Mouse (Mus musculus) heart, embryonic 14.5 days (tissue): ENCODE data around the gene Sh3pxd2a. TPM values are rescaled to one million over a fixed set of nuclear protein-coding genes. Genes with fewer than 3 reads are reported as not detected.

ENCODE experiments used
- ATAC-seq: fragments of 200-750 bp; cut with Nextera tagmentation; 2 replicates; pipeline ENCODE4 v1.8.0; 2017; ENCODE audit warnings: low read depth, moderate TSS enrichment; ENCODE audit not compliant: insufficient number of reproducible peaks, insufficient read depth, low FRiP score
- H3K27ac ChIP-seq, 2 experiments: fragments of 200-500 bp in 1 of 2; fragments of 300-500 bp in 1 of 2; sonication (generic) in 1 of 2; replicated peaks in 1 of 2; 2 replicates each; pipeline ENCODE4 v1.5.1; 2012 to 2014; ENCODE audit warnings: low read depth in 2 of 2, low read length in 2 of 2, control low read depth in 1 of 2, mild to moderate bottlenecking in 1 of 2, mixed read lengths in 1 of 2; ENCODE audit not compliant: control insufficient read depth in 1 of 2, insufficient read depth in 1 of 2
- H3K27me3 ChIP-seq: fragments of 300-500 bp; sonication (generic); 2 replicates; pipeline ENCODE4 v1.6.1; 2014; ENCODE audit warnings: mild to moderate bottlenecking, low read length, control low read depth; ENCODE audit not compliant: control insufficient read depth, insufficient read depth
- H3K36me3 ChIP-seq: fragments of 300-500 bp; sonication (generic); 2 replicates; pipeline ENCODE4 v1.6.1; 2014; ENCODE audit warnings: mild to moderate bottlenecking, control low read depth, low read length, mixed read lengths; ENCODE audit not compliant: control insufficient read depth, insufficient read depth
- H3K4me1 ChIP-seq, 2 experiments: fragments of 200-500 bp in 1 of 2; fragments of 300-500 bp in 1 of 2; sonication (generic) in 1 of 2; 2 replicates each; pipeline ENCODE4 v1.6.1; 2012 to 2014; ENCODE audit warnings: low read length in 2 of 2, control low read depth in 1 of 2, mixed read lengths in 1 of 2; ENCODE audit not compliant: control insufficient read depth in 2 of 2, insufficient read depth in 2 of 2
- H3K4me2 ChIP-seq: fragments of 300-500 bp; sonication (generic); 2 replicates; pipeline ENCODE4 v1.6.1; 2014; ENCODE audit warnings: mild to moderate bottlenecking, low read length
- H3K4me3 ChIP-seq, 2 experiments: fragments of 200-500 bp in 1 of 2; fragments of 300-500 bp in 1 of 2; sonication (generic) in 1 of 2; 2 replicates each; pipeline ENCODE4 v1.5.1; 2012 to 2014; ENCODE audit warnings: low read length in 2 of 2, mild to moderate bottlenecking in 2 of 2, control low read depth in 1 of 2, low read depth in 1 of 2, moderate library complexity in 1 of 2; ENCODE audit not compliant: control insufficient read depth in 1 of 2, insufficient read depth in 1 of 2
- H3K9ac ChIP-seq: fragments of 300-500 bp; sonication (generic); 2 replicates; pipeline ENCODE4 v1.6.1; 2014; ENCODE audit warnings: mild to moderate bottlenecking, low read length
- H3K9me3 ChIP-seq: fragments of 300-500 bp; sonication (generic); 2 replicates; pipeline ENCODE4 v1.6.1; 2016; ENCODE audit warnings: low read length, control low read depth; ENCODE audit not compliant: control insufficient read depth
- WGBS: fragments of 180-500 bp; shearing (Covaris S2); extraction: QIAGEN DNeasy Blood & Tissue Kit; methylation state at CpG from one replicate; pipeline ENCODE4 v1.1.7; 2014; 5-methylcytosine and 5-hydroxymethylcytosine counted together
- polyA plus RNA-seq: library from polyadenylated mRNA; unstranded; fragments of >200 nt; fragmentation: Nextera tagmentation; extraction: Ambion mirVana; gene quantifications from 2 replicates; pipeline ENCODE4 v1.2.1, GENCODE M21; 2014

Gene Sh3pxd2a
- polyA plus RNA-seq, 1 experiment from 2014 or later, result 9.7 TPM

GRCm38 (mm10) chr19:47508771-47509281 lies 44.6 kb upstream of the Sh3pxd2a start:
- no peak overlapping the region for H3K4me2 ChIP-seq
- no peak for ATAC-seq
- WGBS, result 56% methylated on average over 5 of the region's 5 CpGs
- no peaks in the 10 kb centered on the region for H3K9me3 ChIP-seq
- peaks cover 18% of the 10 kb centered on the region for H3K36me3 ChIP-seq
- peak overlapping the region; percentile 49 to 86; a peak in 3 of 4 replicates for H3K27ac ChIP-seq
- H3K9ac ChIP-seq, result no peak overlapping the region
- H3K4me1 ChIP-seq, result peaks cover 33 to 62% of the 10 kb centered on the region in 2 experiments
- H3K27me3 ChIP-seq, result no peaks in the 10 kb centered on the region
- H3K4me3 ChIP-seq, result no peak overlapping the region

GRCm38 (mm10) chr19:47508191-47508590 lies 44.0 kb upstream of the Sh3pxd2a start:
- no peaks in the 10 kb centered on the region for H3K9me3 ChIP-seq
- peaks cover 30 to 55% of the 10 kb centered on the region in 2 experiments for H3K4me1 ChIP-seq
- no peaks in the 10 kb centered on the region for H3K27me3 ChIP-seq
- peak overlapping the region; percentile 41 to 49; a peak in 3 of 4 replicates for H3K27ac ChIP-seq
- no peak for ATAC-seq
- no peak overlapping the region for H3K4me3 ChIP-seq
- 60% methylated on average over 3 of the region's 3 CpGs for WGBS
- no peak overlapping the region; the same call in 1 of the 2 replicates for H3K9ac ChIP-seq
- peaks cover 17% of the 10 kb centered on the region; the same call in 1 of the 2 replicates for H3K36me3 ChIP-seq
- H3K4me2 ChIP-seq, result no peak overlapping the region

GRCm38 (mm10) chr19:47507128-47508121 lies 43.2 kb upstream of the Sh3pxd2a start:
- Histone ChIP-seq H3K27me3 (no peaks in the 10 kb centered on the region), H3K9ac (no peak overlapping the region; the same call in 1 of the 2 replicates), H3K27ac (peak overlapping the region in 1 of 2 experiments; percentile 41; a peak in 1 of 4 replicates), H3K4me3 (no peak overlapping the region), H3K4me1 (peaks cover 26 to 49% of the 10 kb centered on the region in 2 experiments), H3K36me3 (peaks cover 17% of the 10 kb centered on the region; the same call in 1 of the 2 replicates), H3K4me2 (no peak overlapping the region), H3K9me3 (no peaks in the 10 kb centered on the region)
- WGBS, result 58% methylated on average over 27 of the region's 27 CpGs
- no peak for ATAC-seq

GRCm38 (mm10) chr19:47503625-47504024 lies 39.4 kb upstream of the Sh3pxd2a start:
- Histone ChIP-seq H3K4me3 (no peak overlapping the region), H3K4me2 (no peak overlapping the region), H3K27me3 (no peaks in the 10 kb centered on the region), H3K36me3 (peaks cover 14% of the 10 kb centered on the region; the same call in 1 of the 2 replicates), H3K9me3 (no peaks in the 10 kb centered on the region), H3K4me1 (peaks cover 19 to 24% of the 10 kb centered on the region in 2 experiments), H3K9ac (no peak overlapping the region), H3K27ac (no peak overlapping the region)
- WGBS, result 74% methylated on average over 4 of the region's 4 CpGs
- ATAC-seq, result no peak

GRCm38 (mm10) chr19:47502563-47502962 lies 38.4 kb upstream of the Sh3pxd2a start:
- WGBS, result 78% methylated on average over 8 of the region's 8 CpGs
- Histone ChIP-seq H3K4me2 (no peak overlapping the region), H3K9me3 (no peaks in the 10 kb centered on the region), H3K27me3 (no peaks in the 10 kb centered on the region), H3K36me3 (peaks cover 14% of the 10 kb centered on the region; the same call in 1 of the 2 replicates), H3K4me1 (peaks cover 12 to 14% of the 10 kb centered on the region in 2 experiments; a peak in 3 of 4 replicates), H3K27ac (no peak overlapping the region), H3K4me3 (no peak overlapping the region), H3K9ac (no peak overlapping the region)
- ATAC-seq, result no peak

GRCm38 (mm10) chr19:47500389-47501011 lies 36.3 kb upstream of the Sh3pxd2a start:
- Histone ChIP-seq H3K36me3 (peaks cover 8% of the 10 kb centered on the region; the same call in 1 of the 2 replicates), H3K27me3 (no peaks in the 10 kb centered on the region), H3K4me1 (peaks cover 11 to 12% of the 10 kb centered on the region in 2 experiments; a peak in 3 of 4 replicates), H3K9ac (no peak overlapping the region), H3K4me3 (no peak overlapping the region), H3K4me2 (no peak overlapping the region), H3K27ac (no peak overlapping the region), H3K9me3 (no peaks in the 10 kb centered on the region)
- ATAC-seq, result no peak
- 74% methylated on average over 11 of the region's 11 CpGs for WGBS

GRCm38 (mm10) chr19:47499841-47500240 lies 35.6 kb upstream of the Sh3pxd2a start:
- H3K4me2 ChIP-seq, result no peak overlapping the region
- no peak overlapping the region for H3K4me3 ChIP-seq
- H3K36me3 ChIP-seq, result peaks cover 8% of the 10 kb centered on the region; the same call in 1 of the 2 replicates
- no peaks in the 10 kb centered on the region for H3K27me3 ChIP-seq
- peaks cover 11 to 12% of the 10 kb centered on the region in 2 experiments; a peak in 3 of 4 replicates for H3K4me1 ChIP-seq
- WGBS, result 82% methylated on average over 5 of the region's 5 CpGs
- no peak overlapping the region for H3K9ac ChIP-seq
- no peak overlapping the region for H3K27ac ChIP-seq
- no peak for ATAC-seq
- no peaks in the 10 kb centered on the region for H3K9me3 ChIP-seq
